Mouse (Mus musculus) embryonic facial prominence, embryonic 14.5 days (tissue): ENCODE measurements at regions not wholly inside any gene's neighbourhood (a gene's known extent, or its start where the extent isn't known, plus 50 kb on each side); places are given as distances from the start of the nearest gene placed in this dataset.

Experiments
- ATAC-seq: fragments of 200-750 bp; cut with Nextera tagmentation; 2 replicates; pipeline ENCODE4 v1.8.0; 2017; ENCODE audit warnings: low read depth, moderate number of reproducible peaks, moderate TSS enrichment
- DNase-seq: peaks from one replicate; pipeline ENCODE4 v3.0.0-alpha.2; 2015; ENCODE audit warnings: low spot score
- H3K27ac ChIP-seq: fragments of 300-500 bp; sonication (generic); replicated peaks from 2 replicates; pipeline ENCODE4 v1.5.1; 2014; ENCODE audit warnings: low read depth, mild to moderate bottlenecking, low read length, moderate library complexity
- H3K27me3 ChIP-seq: fragments of 300-500 bp; sonication (generic); replicated peaks from 2 replicates; pipeline ENCODE4 v1.6.1; 2014; ENCODE audit warnings: low read length; ENCODE audit not compliant: control insufficient read depth, insufficient read depth
- H3K36me3 ChIP-seq: fragments of 300-500 bp; sonication (generic); 2 replicates; pipeline ENCODE4 v1.6.1; 2014; ENCODE audit warnings: low read length, mixed read lengths; ENCODE audit not compliant: control insufficient read depth, insufficient read depth
- H3K4me1 ChIP-seq: fragments of 300-500 bp; sonication (generic); 2 replicates; pipeline ENCODE4 v1.6.1; 2014; ENCODE audit warnings: antibody characterized with exemption, low read length; ENCODE audit not compliant: control insufficient read depth, insufficient read depth
- H3K4me2 ChIP-seq: fragments of 300-500 bp; sonication (generic); 2 replicates; pipeline ENCODE4 v1.6.1; 2014; ENCODE audit warnings: low read depth, mild to moderate bottlenecking, low read length, moderate library complexity, mixed read lengths
- H3K4me3 ChIP-seq: fragments of 300-500 bp; sonication (generic); 2 replicates; pipeline ENCODE4 v1.5.1; 2014; ENCODE audit warnings: low read depth, mild to moderate bottlenecking, low read length
- H3K9ac ChIP-seq: fragments of 300-500 bp; sonication (generic); 2 replicates; pipeline ENCODE4 v1.6.1; 2014; ENCODE audit warnings: low read depth, mild to moderate bottlenecking, low read length, moderate library complexity, mixed read lengths
- H3K9me3 ChIP-seq: fragments of 300-500 bp; sonication (generic); 2 replicates; pipeline ENCODE4 v1.6.1; 2016; ENCODE audit warnings: low read length; ENCODE audit not compliant: control insufficient read depth
- WGBS: fragments of 180-500 bp; shearing (Covaris S2); extraction: QIAGEN DNeasy Blood & Tissue Kit; methylation state at CpG from one replicate; pipeline ENCODE4 v1.1.7; 2014; 5-methylcytosine and 5-hydroxymethylcytosine counted together

DNA sequence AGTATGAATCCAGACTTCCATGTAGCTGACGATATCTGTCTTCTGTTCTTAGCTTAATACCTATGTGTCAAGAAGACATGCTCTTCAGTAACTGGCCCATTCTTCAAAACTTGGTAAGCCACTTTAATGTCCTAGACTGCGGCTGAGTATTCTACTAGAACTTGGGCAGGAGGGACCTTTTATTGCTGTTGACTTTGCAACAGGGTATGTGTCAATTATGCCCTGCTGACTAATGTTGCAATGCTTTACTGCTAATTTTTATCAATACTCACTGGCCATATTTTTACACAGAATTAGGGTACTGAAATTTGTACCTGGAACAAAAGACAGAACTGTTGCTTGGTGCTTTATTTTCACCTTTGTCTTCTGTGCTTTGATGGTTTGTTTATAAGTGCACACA is 746.9 kb downstream of the Ppargc1a start:
- ATAC-seq, result no peak
- Histone ChIP-seq H3K36me3 (no peaks in the 10 kb centered on the region), H3K4me3 (no peak overlapping the region), H3K27ac (no peak overlapping the region), H3K9ac (no peak overlapping the region), H3K9me3 (no peaks in the 10 kb centered on the region), H3K27me3 (no peaks in the 10 kb centered on the region), H3K4me1 (no peaks in the 10 kb centered on the region), H3K4me2 (no peak overlapping the region)
- 90% methylated on average over 2 of the region's 2 CpGs for WGBS
- DNase-seq, result no peak

DNA sequence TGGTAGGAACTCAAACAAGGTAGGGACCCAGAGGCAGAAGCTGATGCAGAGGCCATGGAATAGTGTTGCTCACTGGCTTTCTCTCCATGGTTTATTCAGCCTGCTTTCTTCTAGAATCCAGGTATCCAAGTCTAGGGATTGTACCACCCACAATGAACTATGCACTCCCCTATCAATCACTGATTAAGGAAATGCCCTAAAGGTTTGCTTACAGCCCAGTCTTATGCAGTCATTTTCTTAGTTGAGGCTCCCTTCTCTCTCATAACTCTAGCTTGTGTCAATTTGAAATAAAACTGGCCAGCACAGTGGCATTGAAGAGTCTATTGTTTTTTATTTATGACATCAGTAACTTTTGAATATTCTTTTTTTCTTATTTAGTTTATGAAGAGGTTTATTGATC is 747.6 kb downstream of the Ppargc1a start:
- Histone ChIP-seq H3K36me3 (no peaks in the 10 kb centered on the region), H3K9ac (no peak overlapping the region), H3K4me1 (no peaks in the 10 kb centered on the region), H3K9me3 (no peaks in the 10 kb centered on the region), H3K4me3 (no peak overlapping the region), H3K27me3 (no peaks in the 10 kb centered on the region), H3K27ac (no peak overlapping the region), H3K4me2 (no peak overlapping the region)
- ATAC-seq (no peak), DNase-seq (no peak)

DNA sequence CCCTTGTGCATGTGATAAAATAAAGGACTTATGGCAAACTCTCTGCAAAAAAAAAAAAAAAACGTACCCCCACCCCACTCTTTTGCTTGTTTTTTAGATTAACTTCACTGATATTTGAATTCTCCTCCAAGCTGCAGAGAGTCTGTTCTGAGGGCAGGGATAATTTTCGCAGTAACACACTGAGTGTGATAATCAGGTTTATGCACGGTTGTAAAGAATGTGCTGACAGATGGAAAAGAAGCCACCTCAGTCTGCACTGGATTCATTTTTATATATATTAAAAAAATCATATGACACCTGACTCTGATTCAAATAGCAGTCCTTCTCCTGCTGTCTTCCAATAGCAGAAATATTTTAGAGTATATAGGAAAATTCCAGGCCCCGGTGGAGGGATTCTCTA is 736.5 kb upstream of the Adgra3 start:
- Histone ChIP-seq H3K27ac (no peak overlapping the region), H3K4me2 (no peak overlapping the region), H3K27me3 (no peaks in the 10 kb centered on the region), H3K4me1 (no peaks in the 10 kb centered on the region), H3K9ac (no peak overlapping the region), H3K9me3 (no peaks in the 10 kb centered on the region), H3K4me3 (no peak overlapping the region), H3K36me3 (no peaks in the 10 kb centered on the region)
- WGBS, result 54% methylated on average over 4 of the region's 4 CpGs
- ATAC-seq (no peak), DNase-seq (no peak)

DNA sequence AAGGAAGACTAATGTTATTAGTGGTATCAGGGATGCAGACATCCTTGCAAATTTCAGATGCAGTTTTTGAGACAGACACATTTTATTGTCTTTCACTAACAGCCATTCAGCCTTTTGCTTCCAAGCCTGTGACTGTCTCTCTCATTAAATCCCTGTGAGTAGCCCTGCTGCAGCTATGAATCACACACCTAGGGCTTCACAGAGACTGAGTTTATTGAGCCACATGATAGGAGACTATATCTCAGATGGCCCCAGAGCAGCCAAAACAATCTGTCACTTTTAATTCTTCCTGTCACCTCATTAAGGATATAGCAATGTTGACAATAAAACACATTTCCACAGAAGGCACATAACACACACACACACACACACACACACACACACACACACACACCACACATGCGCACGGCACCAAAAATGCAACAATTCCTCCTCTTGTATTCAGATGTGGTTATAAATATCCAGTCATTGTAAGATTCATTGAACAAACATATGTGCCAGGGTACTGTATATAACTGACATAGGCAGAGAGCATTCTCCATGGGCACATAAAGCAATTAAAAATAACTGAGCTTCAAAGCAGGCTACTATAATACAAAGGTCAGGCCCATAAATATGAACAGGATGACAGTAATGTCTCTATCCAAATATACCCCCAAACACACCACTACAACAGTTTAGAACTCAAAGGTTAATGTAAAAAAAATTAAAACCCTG is 735.8 kb upstream of the Adgra3 start:
- ATAC-seq, result no peak
- H3K27me3 ChIP-seq, result no peaks in the 10 kb centered on the region

DNA sequence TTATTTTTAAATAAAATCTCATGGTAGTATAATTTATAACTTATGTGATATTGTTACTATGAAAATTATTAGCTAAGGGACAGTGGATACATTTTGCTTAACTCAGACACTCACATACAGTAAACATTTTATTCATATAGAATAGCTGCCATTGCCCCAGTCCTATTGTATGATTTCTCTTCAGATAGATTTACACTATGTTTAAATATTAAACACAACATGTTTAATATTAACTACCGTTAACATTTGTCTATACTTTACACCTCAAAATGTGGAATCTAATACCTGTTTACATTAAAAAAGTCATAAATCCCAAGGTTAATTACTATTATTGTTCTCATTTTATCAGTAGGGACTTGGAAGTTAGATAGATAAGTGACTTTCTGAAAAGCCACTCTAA is 734.8 kb upstream of the Adgra3 start:
- WGBS, result 90% methylated on average over 1 of the region's 1 CpGs
- ATAC-seq, result no peak
- H3K9ac ChIP-seq, result no peak overlapping the region

More for the DNA sequence above, 735.8 kb upstream of the Adgra3 start:
- no peak for DNase-seq
- H3K4me2 ChIP-seq, result no peak overlapping the region
- 93% methylated on average over 2 of the region's 2 CpGs for WGBS
- H3K27ac ChIP-seq, result no peak overlapping the region
- no peaks in the 10 kb centered on the region for H3K4me1 ChIP-seq
- no peak overlapping the region for H3K9ac ChIP-seq
- H3K4me3 ChIP-seq, result no peak overlapping the region
- H3K9me3 ChIP-seq, result no peaks in the 10 kb centered on the region
- no peaks in the 10 kb centered on the region for H3K36me3 ChIP-seq

DNA sequence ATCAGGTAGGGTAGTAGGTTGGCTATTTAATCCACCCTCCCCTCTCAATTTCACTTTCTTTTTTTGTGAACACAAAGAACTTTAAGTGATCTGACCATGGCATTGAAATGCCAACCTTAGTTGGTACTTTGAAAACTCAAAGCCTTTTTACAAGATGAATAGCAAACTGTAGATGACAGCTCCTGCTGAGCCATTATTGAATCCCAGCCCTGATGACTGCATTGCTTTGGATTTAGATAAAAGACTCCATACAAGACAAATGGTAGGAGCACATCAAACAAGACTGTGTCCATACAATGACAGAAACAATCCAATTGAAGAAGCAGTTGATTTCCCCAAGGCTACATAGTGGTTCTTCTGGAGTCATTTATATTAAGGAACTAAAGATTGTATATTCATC is 726.5 kb upstream of the Adgra3 start:
- Histone ChIP-seq H3K4me3 (no peak overlapping the region), H3K9ac (no peak overlapping the region), H3K9me3 (no peaks in the 10 kb centered on the region), H3K27me3 (no peaks in the 10 kb centered on the region), H3K4me1 (no peaks in the 10 kb centered on the region), H3K4me2 (no peak overlapping the region), H3K36me3 (no peaks in the 10 kb centered on the region), H3K27ac (no peak overlapping the region)
- no peak for ATAC-seq
- DNase-seq, result no peak

More for the DNA sequence above, 734.8 kb upstream of the Adgra3 start:
- Histone ChIP-seq H3K4me3 (no peak overlapping the region), H3K27me3 (no peaks in the 10 kb centered on the region), H3K9me3 (no peaks in the 10 kb centered on the region), H3K36me3 (no peaks in the 10 kb centered on the region), H3K4me2 (no peak overlapping the region), H3K4me1 (no peaks in the 10 kb centered on the region), H3K27ac (no peak overlapping the region)
- no peak for DNase-seq

DNA sequence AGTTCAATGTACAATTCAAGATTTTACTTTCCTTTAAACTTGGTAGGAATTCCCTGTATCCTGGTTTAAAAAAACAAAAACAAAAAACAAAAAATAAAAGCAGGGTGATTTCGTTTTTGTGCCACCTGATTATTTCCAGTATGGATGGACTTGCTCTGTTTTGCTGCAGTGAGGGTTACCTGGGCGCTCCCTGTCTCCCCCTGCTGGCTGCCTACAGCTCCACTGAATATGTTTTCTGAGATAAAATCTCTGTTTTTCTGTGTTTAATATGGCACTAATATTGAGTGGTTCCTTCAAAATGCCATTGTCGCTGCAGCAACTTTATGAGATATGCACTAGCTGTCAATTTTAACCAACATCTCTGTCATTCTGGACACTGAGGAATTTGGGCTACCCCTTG is 720.3 kb upstream of the Adgra3 start:
- Histone ChIP-seq H3K4me2 (no peak overlapping the region), H3K9ac (no peak overlapping the region)
- DNase-seq, result no peak

DNA sequence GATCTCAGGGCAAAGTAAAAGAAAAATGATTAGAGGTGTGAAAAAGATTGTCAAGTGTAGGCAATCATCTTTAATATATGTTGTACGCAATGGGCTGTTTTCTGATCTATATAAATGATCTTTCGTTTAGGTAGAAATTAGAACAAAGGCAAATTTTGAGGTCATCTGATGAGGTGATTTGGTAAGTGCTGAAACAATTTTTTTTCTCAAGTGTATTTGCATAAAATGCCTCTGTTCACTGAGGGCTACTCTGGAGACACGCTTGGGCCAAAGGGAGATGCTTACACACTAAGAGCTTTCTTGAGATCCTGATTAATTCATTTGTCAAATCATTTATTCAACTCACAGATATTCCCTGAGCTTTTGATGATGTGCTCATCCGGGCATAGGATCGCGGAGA is 719.4 kb upstream of the Adgra3 start:
- no peaks in the 10 kb centered on the region for H3K36me3 ChIP-seq
- H3K9me3 ChIP-seq, result no peaks in the 10 kb centered on the region
- H3K27me3 ChIP-seq, result no peaks in the 10 kb centered on the region
- WGBS, result 93% methylated on average over 6 of the region's 6 CpGs
- H3K4me1 ChIP-seq, result no peaks in the 10 kb centered on the region
- no peak overlapping the region for H3K4me2 ChIP-seq
- DNase-seq (no peak), ATAC-seq (no peak)
- no peak overlapping the region for H3K4me3 ChIP-seq
- no peak overlapping the region for H3K27ac ChIP-seq
- no peak overlapping the region for H3K9ac ChIP-seq

More for the DNA sequence above, 720.3 kb upstream of the Adgra3 start:
- ATAC-seq, result no peak
- Histone ChIP-seq H3K4me3 (no peak overlapping the region), H3K27ac (no peak overlapping the region), H3K27me3 (no peaks in the 10 kb centered on the region), H3K4me1 (no peaks in the 10 kb centered on the region), H3K9me3 (no peaks in the 10 kb centered on the region), H3K36me3 (no peaks in the 10 kb centered on the region)
- 48% methylated on average over 3 of the region's 3 CpGs for WGBS

DNA sequence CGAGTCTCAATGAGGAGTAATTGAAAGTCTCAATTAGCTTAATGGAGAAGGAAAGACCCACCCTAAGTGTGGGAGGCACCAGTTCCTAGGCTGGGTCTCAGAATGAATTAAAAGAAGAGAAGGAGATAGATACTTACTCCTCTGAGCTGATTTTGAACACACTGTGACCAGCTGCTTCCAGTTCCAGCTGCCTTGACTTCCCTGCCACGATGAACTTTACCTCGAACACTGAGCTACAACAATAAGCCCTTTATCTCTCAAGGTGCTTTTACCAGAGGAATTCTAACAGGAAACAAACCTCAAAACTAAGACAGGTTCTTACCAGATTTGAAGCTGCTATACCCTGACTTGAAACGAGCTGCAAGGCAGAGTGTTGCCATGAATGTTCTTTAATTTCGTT is 703.5 kb upstream of the Adgra3 start:
- Histone ChIP-seq H3K27me3 (no peaks in the 10 kb centered on the region), H3K27ac (no peak overlapping the region), H3K4me2 (no peak overlapping the region), H3K9me3 (no peaks in the 10 kb centered on the region), H3K4me3 (no peak overlapping the region), H3K36me3 (no peaks in the 10 kb centered on the region), H3K9ac (no peak overlapping the region), H3K4me1 (no peaks in the 10 kb centered on the region)
- ATAC-seq, result no peak
- 66% methylated on average over 5 of the region's 5 CpGs for WGBS
- DNase-seq, result no peak
